Mouse (Mus musculus) MEL (cell line): ENCODE data around the gene Dab2. TPM values are rescaled to one million over a fixed set of nuclear protein-coding genes. Genes with fewer than 3 reads are reported as not detected.

Source experiments
- DNase-seq: peaks from one replicate; pipeline ENCODE4 v3.0.0; 2011; ENCODE audit warnings: low read depth, low spot score
- H3K27ac ChIP-seq: 2 replicates; pipeline ENCODE4 v1.5.1; 2012; ENCODE audit warnings: low read depth, mild to moderate bottlenecking, control low read depth, low read length, moderate library complexity; ENCODE audit not compliant: control insufficient read depth
- H3K27me3 ChIP-seq, 2 experiments: fragments of 150-350 bp in 1 of 2; sonication (generic) in 1 of 2; 2 replicates each; pipeline ENCODE4 v1.6.1; 2012; ENCODE audit warnings: low read length in 2 of 2, mild to moderate bottlenecking in 2 of 2, improper control_type of control experiment in 1 of 2, moderate library complexity in 1 of 2; ENCODE audit not compliant: insufficient read depth in 2 of 2, control insufficient read depth in 1 of 2
- H3K36me3 ChIP-seq, 2 experiments: 2 replicates each; pipeline ENCODE4 v1.6.1; 2012 to 2014; ENCODE audit warnings: low read length in 2 of 2, improper control_type of control experiment in 1 of 2, inconsistent platforms in 1 of 2, mild to moderate bottlenecking in 1 of 2; ENCODE audit not compliant: insufficient read depth in 2 of 2, control insufficient read depth in 1 of 2
- H3K4me1 ChIP-seq, 2 experiments: fragments of 150-350 bp in 1 of 2; sonication (generic) in 1 of 2; 2 replicates each; pipeline ENCODE4 v1.6.1; 2012; ENCODE audit warnings: low read length in 2 of 2, improper control_type of control experiment in 1 of 2, mild to moderate bottlenecking in 1 of 2; ENCODE audit not compliant: insufficient read depth in 2 of 2, control insufficient read depth in 1 of 2
- H3K4me3 ChIP-seq, 2 experiments: fragments of 150-350 bp in 1 of 2; sonication (generic) in 1 of 2; 2 replicates each; pipeline ENCODE4 v1.5.1; 2012; ENCODE audit warnings: low read depth in 2 of 2, low read length in 2 of 2, mild to moderate bottlenecking in 2 of 2, moderate library complexity in 2 of 2, control low read depth in 1 of 2, improper control_type of control experiment in 1 of 2; ENCODE audit not compliant: control insufficient read depth in 1 of 2, insufficient read depth in 1 of 2
- H3K79me2 ChIP-seq: 2 replicates; pipeline ENCODE4 v1.6.1; 2012; ENCODE audit warnings: mild to moderate bottlenecking, low read length, moderate library complexity; ENCODE audit not compliant: control insufficient read depth, poor library complexity, insufficient read depth
- H3K9ac ChIP-seq: 2 replicates; pipeline ENCODE4 v1.6.1; 2012; ENCODE audit warnings: low read depth, mild to moderate bottlenecking, control low read depth, low read length, moderate library complexity; ENCODE audit not compliant: control insufficient read depth, poor library complexity, severe bottlenecking
- H3K9me3 ChIP-seq: fragments of 150-350 bp; sonication (generic); replicated peaks from 2 replicates; pipeline ENCODE4 v1.6.1; 2012; ENCODE audit warnings: mild to moderate bottlenecking, low read length, improper control_type of control experiment, moderate library complexity; ENCODE audit not compliant: insufficient read depth
- CHD1 ChIP-seq: IDR thresholded peaks from 2 replicates; pipeline ENCODE4 v1.6.1; 2012; ENCODE audit warnings: low read depth, mild to moderate bottlenecking, inconsistent platforms, low read length, improper control_type of control experiment
- E2F4 ChIP-seq: IDR thresholded peaks from 2 replicates; pipeline ENCODE4 v1.6.1; 2011; ENCODE audit warnings: low read depth, low read length, improper control_type of control experiment, borderline replicate concordance
- ELF1 ChIP-seq: IDR thresholded peaks from 2 replicates; pipeline ENCODE4 v1.6.1; 2014; ENCODE audit warnings: low read depth, mild to moderate bottlenecking, inconsistent platforms, low read length, improper control_type of control experiment, moderate library complexity
- GABPA ChIP-seq: IDR thresholded peaks from 2 replicates; pipeline ENCODE4 v1.6.1; 2012; ENCODE audit warnings: low read depth, mild to moderate bottlenecking, inconsistent platforms, low read length, improper control_type of control experiment, moderate library complexity
- HCFC1 ChIP-seq: IDR thresholded peaks from 2 replicates; pipeline ENCODE4 v1.6.1; 2012; ENCODE audit warnings: low read depth, mild to moderate bottlenecking, inconsistent platforms, low read length, improper control_type of control experiment, moderate library complexity
- KAT2A ChIP-seq: conservative IDR thresholded peaks from 2 replicates; pipeline ENCODE4 v1.6.1; 2012; ENCODE audit warnings: low read depth, low read length, improper control_type of control experiment, inconsistent platforms
- MAX ChIP-seq: IDR thresholded peaks from 2 replicates; pipeline ENCODE4 v1.6.1; 2011; ENCODE audit warnings: low read length, improper control_type of control experiment
- MXI1 ChIP-seq: IDR thresholded peaks from 2 replicates; pipeline ENCODE4 v1.6.1; 2011; ENCODE audit warnings: mild to moderate bottlenecking, low read depth, low read length, improper control_type of control experiment
- POLR2AphosphoS5 ChIP-seq: IDR thresholded peaks from 2 replicates; pipeline ENCODE4 v1.6.1; 2012; ENCODE audit warnings: low read depth, borderline replicate concordance, mild to moderate bottlenecking, inconsistent platforms, low read length, moderate library complexity, mixed read lengths
- RAD21 ChIP-seq: IDR thresholded peaks from 2 replicates; pipeline ENCODE4 v1.6.1; 2011; ENCODE audit warnings: mild to moderate bottlenecking, low read depth, low read length, improper control_type of control experiment
- TAL1 ChIP-seq: IDR thresholded peaks from 2 replicates; pipeline ENCODE4 v1.6.1; 2012; ENCODE audit warnings: mild to moderate bottlenecking, inconsistent platforms, low read length, moderate library complexity, mixed read lengths
- USF1 ChIP-seq: IDR thresholded peaks from 2 replicates; pipeline ENCODE4 v1.6.1; 2014; ENCODE audit warnings: low read depth, mild to moderate bottlenecking, inconsistent platforms, low read length, improper control_type of control experiment, moderate library complexity
- ZC3H11A ChIP-seq: IDR thresholded peaks from 2 replicates; pipeline ENCODE4 v1.6.1; 2012; ENCODE audit warnings: low read depth, mild to moderate bottlenecking, inconsistent platforms, low read length, improper control_type of control experiment
- ZKSCAN1 ChIP-seq: IDR thresholded peaks from 2 replicates; pipeline ENCODE4 v1.6.1; 2012; ENCODE audit warnings: low read depth, mild to moderate bottlenecking, inconsistent platforms, low read length, improper control_type of control experiment, moderate library complexity
- polyA plus RNA-seq, 2 experiments: library from polyadenylated mRNA; stranded (reverse) in 1 of 2; unstranded in 1 of 2; fragments of >175 nt in 1 of 2; fragments of >200 nt in 1 of 2; gene quantifications; 2 replicates each; pipeline versions ENCODE4 v1.2.1 to v1.2.4; 2012; ENCODE audit warnings: low replicate concordance in 2 of 2, low read depth in 1 of 2; ENCODE audit not compliant: insufficient read length in 2 of 2, insufficient read depth in 1 of 2, missing spikeins in 1 of 2
- total RNA-seq: library from RNA; depleted of rRNA; stranded (reverse); fragments of 300-350 nt; gene quantifications from 2 replicates; pipeline ENCODE4 v1.2.3, GENCODE M21; 2012

Gene Dab2
- total and polyA plus RNA-seq, 3 experiments: not detected

- Histone ChIP-seq H3K4me1 (no peaks in the 10 kb centered on the region), H3K9me3 (no peaks in the 10 kb centered on the region), H3K27me3 (peaks cover 0 to 6% of the 10 kb centered on the region in 2 experiments; a peak in 2 of 4 replicates), H3K79me2 (no peaks in the 10 kb centered on the region), H3K4me3 (no peak overlapping the region), H3K27ac (no peak overlapping the region), H3K9ac (no peak overlapping the region), H3K36me3 (no peaks in the 10 kb centered on the region)
- DNase-seq: no peak
- TF ChIP-seq CHD1 (no peak), USF1 (no peak), RAD21 (no peak), MAX (no peak), TAL1 (no peak), POLR2AphosphoS5 (no peak), KAT2A (no peak), E2F4 (no peak), GABPA (no peak), ZKSCAN1 (no peak)
Observed at GRCm38 (mm10) chr15:6320501-6320900, 20.9 kb downstream of the Dab2 start.

GRCm38 (mm10) chr15:6321263-6321662 is 21.7 kb downstream of the Dab2 start:
- H3K27me3 ChIP-seq: peaks cover 0 to 6% of the 10 kb centered on the region in 2 experiments; a peak in 2 of 4 replicates
- no peak overlapping the region for H3K9ac ChIP-seq

GRCm38 (mm10) chr15:6322311-6322710 is 22.7 kb downstream of the Dab2 start:
- TF ChIP-seq ZC3H11A (no peak), ELF1 (no peak), MXI1 (no peak)
- H3K27ac ChIP-seq: no peak overlapping the region
- no peaks in the 10 kb centered on the region for H3K4me1 ChIP-seq
- no peaks in the 10 kb centered on the region for H3K79me2 ChIP-seq
- H3K27me3 ChIP-seq: peaks cover 0 to 6% of the 10 kb centered on the region in 2 experiments; a peak in 2 of 4 replicates
- H3K9me3 ChIP-seq: no peaks in the 10 kb centered on the region
- no peak overlapping the region for H3K9ac ChIP-seq
- no peak overlapping the region for H3K4me3 ChIP-seq
- no peaks in the 10 kb centered on the region for H3K36me3 ChIP-seq
- no peak for DNase-seq

More at GRCm38 (mm10) chr15:6321263-6321662, 21.7 kb downstream of the Dab2 start:
- no peaks in the 10 kb centered on the region for H3K4me1 ChIP-seq
- no peak for DNase-seq
- no peaks in the 10 kb centered on the region for H3K9me3 ChIP-seq
- no peak overlapping the region for H3K4me3 ChIP-seq
- no peak for TF ChIP-seq HCFC1
- H3K27ac ChIP-seq: no peak overlapping the region
- no peaks in the 10 kb centered on the region for H3K79me2 ChIP-seq
- H3K36me3 ChIP-seq: no peaks in the 10 kb centered on the region
